Mouse (Mus musculus): Measurements from ENCODE around the gene Grid1. TPM values are rescaled to one million over a fixed set of nuclear protein-coding genes. Genes with fewer than 3 reads are reported as not detected.
A peak's percentile ranks its signal among the peaks of the same experiment; 100 is the strongest.

Gene Grid1
- polyA plus RNA-seq, 1 experiment from 2014 or later = 0.76 TPM

GRCm38 (mm10) chr14:34778760-34779159 lies 41.1 kb upstream of the Grid1 start:
- WGBS = 87% methylated on average over 7 of the region's 7 CpGs
- ATAC-seq (ENCODE audit: low FRiP score, low TSS enrichment) = no peak
- Histone ChIP-seq H3K27ac (ENCODE audit: low read depth, low read length) (no peak overlapping the region), H3K4me2 (replicated peaks; ENCODE audit: low read depth, low read length) (no peak overlapping the region), H3K9me3 (ENCODE audit: control insufficient read depth, low read length) (0 out of 2 replicates have a peak, but pooled peaks cover 3% of the 10 kb centered on the region), H3K36me3 (ENCODE audit: control insufficient read depth, insufficient read depth, low read length) (no peaks in the 10 kb centered on the region), H3K9ac (ENCODE audit: low read depth, low read length) (no peak overlapping the region), H3K27me3 (ENCODE audit: control insufficient read depth, insufficient read depth, low read length) (no peaks in the 10 kb centered on the region), H3K4me1 (ENCODE audit: control insufficient read depth, insufficient read depth, low read length) (no peaks in the 10 kb centered on the region), H3K4me3 (ENCODE audit: low read length) (no peak overlapping the region)

GRCm38 (mm10) chr14:34793406-34794037 lies 26.4 kb upstream of the Grid1 start:
- H3K27me3 ChIP-seq (ENCODE audit: control insufficient read depth, insufficient read depth, low read length) = no peaks in the 10 kb centered on the region
- H3K4me2 ChIP-seq (replicated peaks; ENCODE audit: low read depth, low read length) = no peak overlapping the region
- no peak overlapping the region for H3K27ac ChIP-seq (ENCODE audit: low read depth, low read length)
- H3K9ac ChIP-seq (ENCODE audit: low read depth, low read length) = no peak overlapping the region
- 65% methylated on average over 1 of the region's 1 CpGs for WGBS
- no peak overlapping the region for H3K4me3 ChIP-seq (ENCODE audit: low read length)
- peaks cover 5% of the 10 kb centered on the region; the same call in 1 of the 2 replicates for H3K9me3 ChIP-seq (ENCODE audit: control insufficient read depth, low read length)
- no peak for ATAC-seq (ENCODE audit: low FRiP score, low TSS enrichment)
- H3K36me3 ChIP-seq (ENCODE audit: control insufficient read depth, insufficient read depth, low read length) = no peaks in the 10 kb centered on the region
- H3K4me1 ChIP-seq (ENCODE audit: control insufficient read depth, insufficient read depth, low read length) = no peaks in the 10 kb centered on the region

DNA sequence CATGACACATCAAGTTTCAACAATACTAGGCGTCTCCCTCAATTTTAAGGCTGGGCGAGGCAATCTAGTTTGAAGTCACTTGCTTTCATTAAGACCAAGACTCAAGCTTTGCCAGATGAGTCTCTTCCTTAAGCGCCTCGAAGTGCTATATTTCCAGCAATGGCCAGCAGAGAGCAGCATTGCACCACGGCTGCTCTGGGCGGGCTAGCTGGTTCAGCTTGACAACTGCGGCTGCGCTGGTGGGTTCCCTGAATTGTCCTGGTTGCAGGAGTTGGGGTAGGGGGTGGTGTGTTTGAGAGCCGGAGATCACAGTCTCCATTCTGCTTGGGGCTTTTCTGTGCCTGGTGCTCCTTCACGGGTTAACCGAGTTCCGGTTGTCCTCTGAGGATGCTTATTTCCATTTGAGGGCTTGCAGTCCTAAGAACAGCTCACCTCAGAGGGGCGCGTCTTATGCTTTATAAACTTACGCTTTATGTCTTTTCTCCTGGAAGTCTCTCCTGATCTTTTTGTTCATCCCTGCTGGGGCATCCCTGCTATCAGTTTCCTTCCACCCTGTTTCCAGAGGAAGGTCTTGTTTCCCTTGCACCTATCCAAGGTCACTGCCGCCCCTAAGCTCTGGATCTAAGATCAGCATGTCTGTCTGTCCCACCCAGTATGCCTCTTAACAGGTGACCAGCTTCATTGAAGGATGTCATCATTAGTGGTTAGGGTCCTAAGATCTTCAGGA lies 9.0 kb upstream of the Grid1 start:
- ATAC-seq (ENCODE audit: low FRiP score, low TSS enrichment) = peak; percentile 60; the same call in 1 of the 2 replicates
- Histone ChIP-seq H3K9ac (ENCODE audit: low read depth, low read length) (no peak overlapping the region), H3K27me3 (ENCODE audit: control insufficient read depth, insufficient read depth, low read length) (peaks cover 8% of the 10 kb centered on the region), H3K36me3 (ENCODE audit: control insufficient read depth, insufficient read depth, low read length) (no peaks in the 10 kb centered on the region), H3K4me1 (ENCODE audit: control insufficient read depth, insufficient read depth, low read length) (no peaks in the 10 kb centered on the region), H3K4me2 (replicated peaks; ENCODE audit: low read depth, low read length) (no peak overlapping the region), H3K27ac (ENCODE audit: low read depth, low read length) (no peak overlapping the region), H3K4me3 (ENCODE audit: low read length) (no peak overlapping the region), H3K9me3 (ENCODE audit: control insufficient read depth, low read length) (no peaks in the 10 kb centered on the region)
- WGBS = 19% methylated on average over 16 of the region's 16 CpGs

DNA sequence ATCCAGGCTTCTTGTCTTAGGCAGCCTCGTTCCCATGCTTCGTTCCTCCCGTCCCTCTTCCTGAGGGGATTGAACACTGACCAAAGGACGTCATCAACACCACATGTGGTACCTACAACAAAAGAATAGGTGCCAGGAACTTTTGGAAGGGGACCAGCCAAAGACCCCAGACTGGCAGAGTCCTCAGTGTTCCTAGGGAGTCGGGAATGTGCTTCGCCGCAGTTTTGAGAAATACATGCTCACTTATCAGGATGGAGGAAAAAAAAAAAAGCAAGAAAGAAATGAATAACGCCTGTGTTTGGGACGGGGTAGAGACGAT lies 8.5 kb upstream of the Grid1 start:
- no peaks in the 10 kb centered on the region for H3K9me3 ChIP-seq (ENCODE audit: control insufficient read depth, low read length)
- H3K27ac ChIP-seq (ENCODE audit: low read depth, low read length) = no peak overlapping the region
- WGBS = 71% methylated on average over 10 of the region's 10 CpGs
- H3K4me1 ChIP-seq (ENCODE audit: control insufficient read depth, insufficient read depth, low read length) = no peaks in the 10 kb centered on the region
- H3K4me3 ChIP-seq (ENCODE audit: low read length) = no peak overlapping the region
- H3K36me3 ChIP-seq (ENCODE audit: control insufficient read depth, insufficient read depth, low read length) = no peaks in the 10 kb centered on the region
- H3K4me2 ChIP-seq (replicated peaks; ENCODE audit: low read depth, low read length) = no peak overlapping the region
- no peak overlapping the region for H3K9ac ChIP-seq (ENCODE audit: low read depth, low read length)
- ATAC-seq (ENCODE audit: low FRiP score, low TSS enrichment) = no peak
- H3K27me3 ChIP-seq (ENCODE audit: control insufficient read depth, insufficient read depth, low read length) = peaks cover 13% of the 10 kb centered on the region

GRCm38 (mm10) chr14:34816301-34816700 lies 3.6 kb upstream of the Grid1 start:
- H3K4me2 ChIP-seq (replicated peaks; ENCODE audit: low read depth, low read length) = no peak overlapping the region
- H3K27me3 ChIP-seq (ENCODE audit: control insufficient read depth, insufficient read depth, low read length) = peaks cover 61% of the 10 kb centered on the region
- no peaks in the 10 kb centered on the region for H3K9me3 ChIP-seq (ENCODE audit: control insufficient read depth, low read length)
- no peak overlapping the region for H3K9ac ChIP-seq (ENCODE audit: low read depth, low read length)
- ATAC-seq (ENCODE audit: low FRiP score, low TSS enrichment) = no peak
- 0 out of 2 replicates have a peak, but pooled peaks cover 8% of the 10 kb centered on the region for H3K4me1 ChIP-seq (ENCODE audit: control insufficient read depth, insufficient read depth, low read length)
- H3K4me3 ChIP-seq (ENCODE audit: low read length) = no peak overlapping the region
- H3K27ac ChIP-seq (ENCODE audit: low read depth, low read length) = no peak overlapping the region
- 40% methylated on average over 3 of the region's 3 CpGs for WGBS
- no peaks in the 10 kb centered on the region for H3K36me3 ChIP-seq (ENCODE audit: control insufficient read depth, insufficient read depth, low read length)

DNA sequence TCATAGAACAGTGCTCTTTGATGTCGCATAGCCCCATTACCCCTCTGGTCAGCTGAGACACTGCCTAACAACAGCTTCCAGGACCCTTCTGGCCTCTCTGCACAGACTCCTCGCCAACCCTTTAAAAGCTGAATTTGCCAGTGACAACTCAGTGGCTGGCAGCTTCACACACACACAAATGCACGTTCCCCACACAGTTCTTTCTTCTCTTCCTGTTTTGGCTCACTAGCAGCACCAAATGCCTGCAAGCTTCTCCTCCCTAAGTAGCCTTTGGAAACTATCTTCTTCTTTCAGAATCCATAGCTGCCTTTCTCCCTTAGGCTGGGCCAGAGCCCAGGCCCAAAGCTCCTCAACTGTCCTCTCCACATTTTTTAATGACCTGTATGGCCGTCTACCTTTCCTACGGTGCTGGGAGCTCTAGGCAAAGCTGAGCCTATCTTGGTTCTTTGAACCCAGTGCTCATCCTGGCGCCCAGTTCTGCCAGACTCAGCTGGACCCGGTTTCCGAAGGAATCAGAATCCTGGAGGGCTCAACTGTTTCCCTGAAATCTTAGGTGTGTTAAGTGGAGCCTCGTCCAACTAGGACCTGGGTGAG lies 1.4 kb upstream of the Grid1 start:
- no peak overlapping the region for H3K9ac ChIP-seq (ENCODE audit: low read depth, low read length)
- no peaks in the 10 kb centered on the region for H3K9me3 ChIP-seq (ENCODE audit: control insufficient read depth, low read length)
- ATAC-seq (ENCODE audit: low FRiP score, low TSS enrichment) = no peak
- peak overlapping the region; percentile 49; the same call in 1 of the 2 replicates for H3K4me3 ChIP-seq (ENCODE audit: low read length)
- peaks cover 82% of the 10 kb centered on the region for H3K27me3 ChIP-seq (ENCODE audit: control insufficient read depth, insufficient read depth, low read length)
- no peak overlapping the region for H3K27ac ChIP-seq (ENCODE audit: low read depth, low read length)
- H3K4me2 ChIP-seq (replicated peaks; ENCODE audit: low read depth, low read length) = no peak overlapping the region
- no peaks in the 10 kb centered on the region for H3K36me3 ChIP-seq (ENCODE audit: control insufficient read depth, insufficient read depth, low read length)
- WGBS = 5% methylated on average over 9 of the region's 9 CpGs
- H3K4me1 ChIP-seq (ENCODE audit: control insufficient read depth, insufficient read depth, low read length) = 0 out of 2 replicates have a peak, but pooled peaks cover 8% of the 10 kb centered on the region

DNA sequence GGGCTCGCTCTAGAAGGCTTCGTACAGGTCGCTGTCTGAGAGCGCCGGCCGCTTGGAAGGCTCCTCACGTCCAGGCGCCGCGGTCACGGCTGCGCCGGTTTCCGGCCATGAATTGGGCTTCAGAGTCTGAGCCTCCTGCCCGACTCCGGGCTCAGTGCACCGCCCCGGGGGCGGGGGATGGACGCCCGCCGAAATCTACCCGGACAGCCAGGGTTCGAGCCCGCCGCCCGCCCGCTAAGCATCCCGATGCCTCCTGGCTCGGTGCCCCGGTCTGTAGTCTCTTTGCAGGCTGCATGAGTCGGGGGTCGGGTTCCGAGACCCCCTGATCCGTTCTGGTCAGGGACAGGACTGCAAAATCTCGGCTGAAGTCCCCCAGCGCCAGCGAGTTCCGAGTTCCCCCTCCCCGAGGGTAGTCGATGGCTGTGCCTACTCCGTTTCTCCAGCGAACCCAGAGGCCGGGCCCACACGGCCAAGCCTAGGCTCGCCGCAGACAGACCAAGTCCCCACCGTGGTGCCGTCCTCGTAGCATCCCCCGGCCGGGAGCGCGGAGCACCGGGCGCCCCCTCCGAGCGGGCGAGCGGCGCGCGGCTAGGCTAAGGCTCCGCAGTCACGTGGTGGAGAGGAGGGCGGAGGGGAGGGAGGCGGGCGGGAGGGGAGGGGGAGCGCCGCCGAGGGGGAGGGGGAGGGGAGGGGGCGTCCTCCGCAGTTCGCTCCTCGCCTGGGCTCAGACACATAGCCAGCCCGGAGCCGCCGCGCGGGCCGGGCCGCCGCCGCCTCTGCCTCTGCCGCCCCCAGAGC lies 588 bp upstream of the Grid1 start:
- no peaks in the 10 kb centered on the region for H3K9me3 ChIP-seq (ENCODE audit: control insufficient read depth, low read length)
- under 1% methylated on average over 69 of the region's 85 CpGs for WGBS
- H3K27ac ChIP-seq (ENCODE audit: low read depth, low read length) = no peak overlapping the region
- 0 out of 2 replicates have a peak, but pooled peaks cover 8% of the 10 kb centered on the region for H3K4me1 ChIP-seq (ENCODE audit: control insufficient read depth, insufficient read depth, low read length)
- H3K4me3 ChIP-seq (ENCODE audit: low read length) = peak overlapping the region; percentile 49
- H3K9ac ChIP-seq (ENCODE audit: low read depth, low read length) = peak overlapping the region; percentile 48; the same call in 1 of the 2 replicates
- peaks cover 86% of the 10 kb centered on the region for H3K27me3 ChIP-seq (ENCODE audit: control insufficient read depth, insufficient read depth, low read length)
- ATAC-seq (ENCODE audit: low FRiP score, low TSS enrichment) = peak; percentile 60
- H3K4me2 ChIP-seq (replicated peaks; ENCODE audit: low read depth, low read length) = peak overlapping the region; percentile 91
- no peaks in the 10 kb centered on the region for H3K36me3 ChIP-seq (ENCODE audit: control insufficient read depth, insufficient read depth, low read length)

GRCm38 (mm10) chr14:34820653-34821005 lies 721 bp downstream of the Grid1 start:
- Histone ChIP-seq H3K27ac (ENCODE audit: low read depth, low read length) (no peak overlapping the region), H3K36me3 (ENCODE audit: control insufficient read depth, insufficient read depth, low read length) (no peaks in the 10 kb centered on the region), H3K4me3 (ENCODE audit: low read length) (peak overlapping the region; percentile 49), H3K4me1 (ENCODE audit: control insufficient read depth, insufficient read depth, low read length) (0 out of 2 replicates have a peak, but pooled peaks cover 8% of the 10 kb centered on the region), H3K9me3 (ENCODE audit: control insufficient read depth, low read length) (no peaks in the 10 kb centered on the region), H3K9ac (ENCODE audit: low read depth, low read length) (no peak overlapping the region), H3K27me3 (ENCODE audit: control insufficient read depth, insufficient read depth, low read length) (peaks cover 85% of the 10 kb centered on the region), H3K4me2 (replicated peaks; ENCODE audit: low read depth, low read length) (peak overlapping the region; percentile 91)
- ATAC-seq (ENCODE audit: low FRiP score, low TSS enrichment) = 0 out of 2 replicates have a peak, but pooled peaks have one; percentile 3
- WGBS = under 1% methylated on average over 12 of the region's 12 CpGs

Measured in kidney, embryonic 14.5 days (tissue).